In genomic region chr3:154868807-154869206, GRCm38 (mm10) we compare ENCODE assay signal across 27 mouse cellular contexts.
"Had no signal": no experiment of that assay in that cellular context is flagged by ENCODE, and none has a peak within 500 bp of the region (broad histone marks: within the 10 kb centered on the region; RNA-seq: fewer than 3 reads in every experiment).

No protein-coding gene starts in this region.

- H3K4me3 ChIP-seq: embryonic facial prominence, embryonic 10.5 days; embryonic facial prominence, embryonic 12.5 days; embryonic facial prominence, embryonic 13.5 days; embryonic facial prominence, embryonic 15.5 days; erythroblast, embryonic 14.5 days; forebrain, embryonic 10.5 days; forebrain, embryonic 12.5 days; forebrain, embryonic 13.5 days; forebrain, embryonic 15.5 days; gastrocnemius, adult 2 months; heart, adult 2 months had no signal

- ATAC-seq: forebrain, embryonic 13.5 days; forebrain, embryonic 14.5 days; forebrain, embryonic 15.5 days; forebrain, embryonic 16.5 days; forebrain, postnatal 0 days had no signal

- H3K9me3 ChIP-seq: embryonic facial prominence, embryonic 10.5 days; embryonic facial prominence, embryonic 12.5 days; embryonic facial prominence, embryonic 13.5 days; embryonic facial prominence, embryonic 15.5 days; forebrain, embryonic 10.5 days; forebrain, embryonic 12.5 days; forebrain, embryonic 13.5 days; forebrain, embryonic 15.5 days had no signal

- H3K4me1 ChIP-seq: embryonic facial prominence, embryonic 10.5 days; embryonic facial prominence, embryonic 12.5 days; embryonic facial prominence, embryonic 13.5 days; embryonic facial prominence, embryonic 15.5 days; forebrain, embryonic 10.5 days; forebrain, embryonic 12.5 days; forebrain, embryonic 13.5 days; forebrain, embryonic 15.5 days had no signal

- H3K4me2 ChIP-seq: embryonic facial prominence, embryonic 12.5 days; embryonic facial prominence, embryonic 13.5 days; embryonic facial prominence, embryonic 15.5 days; forebrain, embryonic 12.5 days; forebrain, embryonic 13.5 days; forebrain, embryonic 15.5 days had no signal

- H3K9ac ChIP-seq: embryonic facial prominence, embryonic 12.5 days; embryonic facial prominence, embryonic 13.5 days; embryonic facial prominence, embryonic 15.5 days; forebrain, embryonic 12.5 days; forebrain, embryonic 13.5 days; forebrain, embryonic 15.5 days; forebrain, postnatal 0 days had no signal

- H3K27ac ChIP-seq: embryonic facial prominence, embryonic 10.5 days; embryonic facial prominence, embryonic 12.5 days; embryonic facial prominence, embryonic 13.5 days; embryonic facial prominence, embryonic 15.5 days; forebrain, embryonic 10.5 days; forebrain, embryonic 12.5 days; forebrain, embryonic 13.5 days; forebrain, embryonic 15.5 days; gastrocnemius, adult 2 months; heart, adult 2 months had no signal

- DNase-seq: cerebellum, adult 8-10 months; cerebellum, adult 9-10 months; cerebellum, adult 9-11 months; cerebellum, postnatal 10 days; cerebellum, postnatal 14 days; cerebellum, postnatal 25 days; cerebellum, postnatal 36 days; embryo, embryonic 11 days; forebrain, postnatal 0 days; gastrocnemius, adult 2 months; gastrocnemius, postnatal 10 days; gastrocnemius, postnatal 14 days; gastrocnemius, postnatal 25 days; gastrocnemius, postnatal 36 days; heart, adult 18-20 months; heart, adult 2 months had no signal

- H3K27me3 ChIP-seq: embryonic facial prominence, embryonic 12.5 days; embryonic facial prominence, embryonic 13.5 days; embryonic facial prominence, embryonic 15.5 days; forebrain, embryonic 12.5 days; forebrain, embryonic 13.5 days; forebrain, embryonic 15.5 days had no signal

- H3K36me3 ChIP-seq: embryonic facial prominence, embryonic 10.5 days; embryonic facial prominence, embryonic 12.5 days; embryonic facial prominence, embryonic 13.5 days; embryonic facial prominence, embryonic 15.5 days; forebrain, embryonic 10.5 days; forebrain, embryonic 12.5 days; forebrain, embryonic 15.5 days had no signal
